Mouse (Mus musculus) kidney, postnatal 25 days (tissue): ENCODE results near the gene Aldh3a2.
"Not testable (repeated sequence)": the region's sequence is repeated elsewhere in the genome, so short reads cannot be mapped to it uniquely, and the experiment has no call there.

Source experiments
- DNase-seq, 2 experiments: peaks; one replicate each; pipeline ENCODE4 v3.0.0; 2021; ENCODE audit warnings: mixed read lengths in 2 of 2

Aldh3a2 gene

GRCm38 (mm10) chr11:61208316-61208715 is 58.9 kb downstream of the Aldh3a2 start:
- DNase-seq, result no peak

GRCm38 (mm10) chr11:61207487-61208246 is 59.6 kb downstream of the Aldh3a2 start, which contains the start of gene Aldh3a1:
Gene Aldh3a1 (plus strand): TSS chr11:61207537.
- DNase-seq, result no peak

GRCm38 (mm10) chr11:61206136-61206535 is 61.1 kb downstream of the Aldh3a2 start:
- DNase-seq, result peak in 1 of 2 experiments; percentile 2

GRCm38 (mm10) chr11:61205167-61205950 is 61.9 kb downstream of the Aldh3a2 start:
- no peak for DNase-seq

- DNase-seq, result no peak
Observed at GRCm38 (mm10) chr11:61202810-61203209, 64.5 kb downstream of the Aldh3a2 start.

GRCm38 (mm10) chr11:61202186-61202585 is 65.1 kb downstream of the Aldh3a2 start:
- DNase-seq, result no peak

GRCm38 (mm10) chr11:61199620-61200362 is 67.5 kb downstream of the Aldh3a2 start:
- DNase-seq, result no peak

GRCm38 (mm10) chr11:61197935-61198334 is 69.3 kb downstream of the Aldh3a2 start:
- DNase-seq, result no peak

GRCm38 (mm10) chr11:61196616-61197353 is 70.5 kb downstream of the Aldh3a2 start:
- no peak for DNase-seq

GRCm38 (mm10) chr11:61193392-61193791 is 73.9 kb downstream of the Aldh3a2 start:
- peak; percentile 80 to 91 for DNase-seq

GRCm38 (mm10) chr11:61192779-61193178 is 74.5 kb downstream of the Aldh3a2 start:
- no peak for DNase-seq

- DNase-seq, result not testable (repeated sequence)
Observed at GRCm38 (mm10) chr11:61192123-61192522, 75.1 kb downstream of the Aldh3a2 start.

- no peak for DNase-seq
Observed at GRCm38 (mm10) chr11:61190776-61191175, 76.5 kb downstream of the Aldh3a2 start.

GRCm38 (mm10) chr11:61183820-61184219 is 83.4 kb downstream of the Aldh3a2 start:
- no peak for DNase-seq

GRCm38 (mm10) chr11:61181624-61182023 is 85.6 kb downstream of the Aldh3a2 start:
- no peak for DNase-seq

- no peak for DNase-seq
Observed at GRCm38 (mm10) chr11:61180361-61180760, 86.9 kb downstream of the Aldh3a2 start.

- no peak for DNase-seq
Observed at GRCm38 (mm10) chr11:61176321-61176720, 90.9 kb downstream of the Aldh3a2 start.

GRCm38 (mm10) chr11:61175778-61176177 is 91.5 kb downstream of the Aldh3a2 start:
- no peak for DNase-seq

- DNase-seq, result peak; percentile 100
Observed at GRCm38 (mm10) chr11:61174821-61175658, 92.2 kb downstream of the Aldh3a2 start, which contains the start of gene Usp22. Gene Usp22 (minus strand): TSS chr11:61175055.

GRCm38 (mm10) chr11:61174291-61174820 is 92.9 kb downstream of the Aldh3a2 start:
- DNase-seq, result peak; percentile 50 to 81

- not testable (repeated sequence) for DNase-seq
Observed at GRCm38 (mm10) chr11:61173477-61173876, 93.8 kb downstream of the Aldh3a2 start.
